Mouse (Mus musculus): ENCODE results near the gene Rasa4. TPM values are rescaled to one million over a fixed set of nuclear protein-coding genes. Genes with fewer than 3 reads are reported as not detected.
"Not testable (repeated sequence)": the region's sequence is repeated elsewhere in the genome, so short reads cannot be mapped to it uniquely, and the experiment has no call there.

Gene Rasa4
- total RNA-seq, 2 experiments from 2014 or later, result 11.9 to 14.7 TPM

- DNase-seq (ENCODE audit: low spot score in 2 of 2), result no peak
Observed at GRCm38 (mm10) chr5:136063920-136064319, 19.8 kb upstream of the Rasa4 start.

- not testable (repeated sequence) for DNase-seq (ENCODE audit: low spot score in 2 of 2)
Observed at GRCm38 (mm10) chr5:136066404-136067148, 17.1 kb upstream of the Rasa4 start.

- DNase-seq (ENCODE audit: low spot score in 2 of 2), result no peak
Observed at GRCm38 (mm10) chr5:136069411-136069810, 14.3 kb upstream of the Rasa4 start.

GRCm38 (mm10) chr5:136073051-136073450 lies 10.7 kb upstream of the Rasa4 start:
- no peak for DNase-seq (ENCODE audit: low spot score in 2 of 2)

- DNase-seq (ENCODE audit: low spot score in 2 of 2), result no peak
Observed at GRCm38 (mm10) chr5:136073526-136073925, 10.2 kb upstream of the Rasa4 start.

GRCm38 (mm10) chr5:136075076-136075475 lies 8.6 kb upstream of the Rasa4 start:
- DNase-seq (ENCODE audit: low spot score in 2 of 2), result no peak

- DNase-seq (ENCODE audit: low spot score in 2 of 2), result no peak
Observed at GRCm38 (mm10) chr5:136076284-136076683, 7.4 kb upstream of the Rasa4 start.

GRCm38 (mm10) chr5:136077001-136077550 lies 6.6 kb upstream of the Rasa4 start:
- DNase-seq (ENCODE audit: low spot score in 2 of 2), result no peak

GRCm38 (mm10) chr5:136078136-136078535 lies 5.6 kb upstream of the Rasa4 start:
- no peak for DNase-seq (ENCODE audit: low spot score in 2 of 2)

- DNase-seq (ENCODE audit: low spot score in 2 of 2), result no peak
Observed at GRCm38 (mm10) chr5:136082345-136082744, 1.4 kb upstream of the Rasa4 start.

GRCm38 (mm10) chr5:136084144-136084881 lies 597 bp downstream of the Rasa4 start:
- peak in 1 of 2 experiments; percentile 29 for DNase-seq (ENCODE audit: low spot score in 2 of 2)

GRCm38 (mm10) chr5:136084891-136085651 lies 1.4 kb downstream of the Rasa4 start:
- DNase-seq (ENCODE audit: low spot score in 2 of 2), result peak; percentile 39 to 55

GRCm38 (mm10) chr5:136086290-136086689 lies 2.6 kb downstream of the Rasa4 start:
- no peak for DNase-seq (ENCODE audit: low spot score in 2 of 2)

- DNase-seq (ENCODE audit: low spot score in 2 of 2), result no peak
Observed at GRCm38 (mm10) chr5:136088821-136089575, 5.3 kb downstream of the Rasa4 start.

- DNase-seq (ENCODE audit: low spot score in 2 of 2), result no peak
Observed at GRCm38 (mm10) chr5:136091927-136092326, 8.2 kb downstream of the Rasa4 start.

GRCm38 (mm10) chr5:136094249-136095010 lies 10.7 kb downstream of the Rasa4 start:
- no peak for DNase-seq (ENCODE audit: low spot score in 2 of 2)

- DNase-seq (ENCODE audit: low spot score in 2 of 2), result no peak
Observed at GRCm38 (mm10) chr5:136095089-136095488, 11.4 kb downstream of the Rasa4 start.

GRCm38 (mm10) chr5:136098536-136098935 lies 14.8 kb downstream of the Rasa4 start:
- no peak for DNase-seq (ENCODE audit: low spot score in 2 of 2)

GRCm38 (mm10) chr5:136102099-136102820 lies 18.5 kb downstream of the Rasa4 start:
- DNase-seq (ENCODE audit: low spot score in 2 of 2), result peak; percentile 56 to 68

Data from adrenal gland, adult 18-20 months (tissue).